Mouse (Mus musculus): ENCODE data around the gene Dync1li2. TPM values are rescaled to one million over a fixed set of nuclear protein-coding genes. Genes with fewer than 3 reads are reported as not detected.

Dync1li2 gene
- total and polyA plus RNA-seq, 2 experiments from 2014 or later = 73.4 to 80.5 TPM

DNA sequence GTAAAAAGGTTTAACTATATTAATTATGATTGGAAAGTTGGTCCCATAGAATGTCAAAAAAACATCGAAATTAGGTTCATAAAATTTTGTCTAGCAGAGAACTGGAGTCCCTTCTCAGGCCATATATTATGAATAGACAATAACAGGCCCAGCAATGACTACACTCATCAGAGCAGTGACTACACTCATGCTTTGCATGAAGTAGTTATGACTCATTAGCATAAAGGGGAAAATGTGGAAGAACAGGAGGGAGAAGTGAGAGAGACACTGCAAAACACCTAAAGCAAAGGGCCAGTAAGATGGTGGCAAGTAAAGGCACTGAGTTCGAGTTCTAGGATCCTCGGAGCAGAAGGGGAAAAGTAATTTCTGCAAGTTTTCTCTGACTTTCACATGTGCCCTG lies 3.2 kb upstream of the Dync1li2 start:
- Histone ChIP-seq H3K4me3 (ENCODE audit: low read depth, low read length) (no peak overlapping the region), H3K9me3 (ENCODE audit: low read length) (no peaks in the 10 kb centered on the region), H3K36me3 (ENCODE audit: insufficient read depth, low read length) (no peaks in the 10 kb centered on the region), H3K4me1 (ENCODE audit: insufficient read depth, low read length) (no peaks in the 10 kb centered on the region; the same call in 1 of the 2 replicates), H3K9ac (replicated peaks; ENCODE audit: low read length, poor library complexity, severe bottlenecking) (no peak overlapping the region), H3K4me2 (ENCODE audit: low read depth, low read length, poor library complexity, severe bottlenecking) (no peak overlapping the region), H3K27me3 (ENCODE audit: insufficient read depth, low read length) (no peaks in the 10 kb centered on the region), H3K27ac (ENCODE audit: low read depth, low read length) (no peak overlapping the region)
- no peak for TF ChIP-seq CTCF (IDR thresholded peaks at IDR 0.05)
- WGBS = 82% methylated on average over 3 of the region's 3 CpGs
- ATAC-seq (ENCODE audit: low FRiP score) (no peak), DNase-seq (ENCODE audit: low spot score) (no peak)

GRCm38 (mm10) chr8:104445248-104445647 lies 2.4 kb upstream of the Dync1li2 start:
- Histone ChIP-seq H3K36me3 (ENCODE audit: insufficient read depth, low read length) (no peaks in the 10 kb centered on the region), H3K4me1 (ENCODE audit: insufficient read depth, low read length) (no peaks in the 10 kb centered on the region; the same call in 1 of the 2 replicates), H3K4me3 (ENCODE audit: low read depth, low read length) (no peak overlapping the region), H3K27ac (ENCODE audit: low read depth, low read length) (no peak overlapping the region), H3K9me3 (ENCODE audit: low read length) (no peaks in the 10 kb centered on the region), H3K9ac (replicated peaks; ENCODE audit: low read length, poor library complexity, severe bottlenecking) (no peak overlapping the region), H3K27me3 (ENCODE audit: insufficient read depth, low read length) (no peaks in the 10 kb centered on the region), H3K4me2 (ENCODE audit: low read depth, low read length, poor library complexity, severe bottlenecking) (no peak overlapping the region)
- ATAC-seq (ENCODE audit: low FRiP score) (no peak), DNase-seq (ENCODE audit: low spot score) (no peak)
- WGBS = 64% methylated on average over 6 of the region's 6 CpGs
- TF ChIP-seq CTCF (IDR thresholded peaks at IDR 0.05) = no peak

- Histone ChIP-seq H3K36me3 (ENCODE audit: insufficient read depth, low read length) (peaks cover 18% of the 10 kb centered on the region), H3K27me3 (ENCODE audit: insufficient read depth, low read length) (no peaks in the 10 kb centered on the region), H3K9ac (replicated peaks; ENCODE audit: low read length, poor library complexity, severe bottlenecking) (peak overlapping the region; percentile 96), H3K27ac (ENCODE audit: low read depth, low read length) (peak overlapping the region; percentile 95), H3K4me1 (ENCODE audit: insufficient read depth, low read length) (no peaks in the 10 kb centered on the region; the same call in 1 of the 2 replicates), H3K4me3 (ENCODE audit: low read depth, low read length) (peak overlapping the region; percentile 98), H3K4me2 (ENCODE audit: low read depth, low read length, poor library complexity, severe bottlenecking) (peak overlapping the region; percentile 71; the same call in 1 of the 2 replicates), H3K9me3 (ENCODE audit: low read length) (no peaks in the 10 kb centered on the region)
- TF ChIP-seq CTCF (IDR thresholded peaks at IDR 0.05) = no peak
- DNase-seq (ENCODE audit: low spot score) (no peak), ATAC-seq (ENCODE audit: low FRiP score) (peak; percentile 11; the same call in 1 of the 2 replicates)
- WGBS = 65% methylated on average over 7 of the region's 7 CpGs
Observed at GRCm38 (mm10) chr8:104443125-104443679, 355 bp upstream of the Dync1li2 start.

- Histone ChIP-seq H3K27ac (ENCODE audit: low read depth, low read length) (peak overlapping the region; percentile 95; the same call in 1 of the 2 replicates), H3K9ac (replicated peaks; ENCODE audit: low read length, poor library complexity, severe bottlenecking) (peak overlapping the region; percentile 96), H3K36me3 (ENCODE audit: insufficient read depth, low read length) (peaks cover 26% of the 10 kb centered on the region), H3K27me3 (ENCODE audit: insufficient read depth, low read length) (no peaks in the 10 kb centered on the region), H3K4me1 (ENCODE audit: insufficient read depth, low read length) (no peaks in the 10 kb centered on the region; the same call in 1 of the 2 replicates), H3K9me3 (ENCODE audit: low read length) (no peaks in the 10 kb centered on the region), H3K4me3 (ENCODE audit: low read depth, low read length) (peak overlapping the region; percentile 98), H3K4me2 (ENCODE audit: low read depth, low read length, poor library complexity, severe bottlenecking) (peak overlapping the region; percentile 71)
- DNase-seq (ENCODE audit: low spot score) = no peak
- no peak for ATAC-seq (ENCODE audit: low FRiP score)
- TF ChIP-seq CTCF (IDR thresholded peaks at IDR 0.05) = no peak
- 45% methylated on average over 7 of the region's 7 CpGs for WGBS
Observed at GRCm38 (mm10) chr8:104441613-104442012, 1.2 kb downstream of the Dync1li2 start.

GRCm38 (mm10) chr8:104439461-104439860 lies 3.4 kb downstream of the Dync1li2 start:
- H3K4me1 ChIP-seq (ENCODE audit: insufficient read depth, low read length) = no peaks in the 10 kb centered on the region; the same call in 1 of the 2 replicates
- H3K36me3 ChIP-seq (ENCODE audit: insufficient read depth, low read length) = peaks cover 44% of the 10 kb centered on the region
- H3K27ac ChIP-seq (ENCODE audit: low read depth, low read length) = no peak overlapping the region
- DNase-seq (ENCODE audit: low spot score) (no peak), ATAC-seq (ENCODE audit: low FRiP score) (no peak)
- H3K4me3 ChIP-seq (ENCODE audit: low read depth, low read length) = no peak overlapping the region
- TF ChIP-seq CTCF (IDR thresholded peaks at IDR 0.05) = no peak
- H3K9me3 ChIP-seq (ENCODE audit: low read length) = no peaks in the 10 kb centered on the region
- H3K9ac ChIP-seq (replicated peaks; ENCODE audit: low read length, poor library complexity, severe bottlenecking) = no peak overlapping the region
- 94% methylated on average over 8 of the region's 8 CpGs for WGBS
- no peaks in the 10 kb centered on the region for H3K27me3 ChIP-seq (ENCODE audit: insufficient read depth, low read length)
- H3K4me2 ChIP-seq (ENCODE audit: low read depth, low read length, poor library complexity, severe bottlenecking) = no peak overlapping the region

GRCm38 (mm10) chr8:104437494-104438135 lies 5.2 kb downstream of the Dync1li2 start:
- no peaks in the 10 kb centered on the region for H3K27me3 ChIP-seq (ENCODE audit: insufficient read depth, low read length)
- H3K4me2 ChIP-seq (ENCODE audit: low read depth, low read length, poor library complexity, severe bottlenecking) = no peak overlapping the region
- H3K9me3 ChIP-seq (ENCODE audit: low read length) = no peaks in the 10 kb centered on the region
- H3K27ac ChIP-seq (ENCODE audit: low read depth, low read length) = no peak overlapping the region
- 94% methylated on average over 13 of the region's 13 CpGs for WGBS
- no peak for DNase-seq (ENCODE audit: low spot score)
- no peak for ATAC-seq (ENCODE audit: low FRiP score)
- H3K9ac ChIP-seq (replicated peaks; ENCODE audit: low read length, poor library complexity, severe bottlenecking) = no peak overlapping the region
- peaks cover 57% of the 10 kb centered on the region for H3K36me3 ChIP-seq (ENCODE audit: insufficient read depth, low read length)
- no peak overlapping the region for H3K4me3 ChIP-seq (ENCODE audit: low read depth, low read length)
- no peaks in the 10 kb centered on the region; the same call in 1 of the 2 replicates for H3K4me1 ChIP-seq (ENCODE audit: insufficient read depth, low read length)
- TF ChIP-seq CTCF (IDR thresholded peaks at IDR 0.05) = no peak
